Mouse (Mus musculus): ENCODE results near the gene Stk4. TPM values are rescaled to one million over a fixed set of nuclear protein-coding genes. Genes with fewer than 3 reads are reported as not detected.

Gene Stk4
- total RNA-seq, 2 experiments from 2014 or later, result 19.1 to 21.3 TPM

DNA sequence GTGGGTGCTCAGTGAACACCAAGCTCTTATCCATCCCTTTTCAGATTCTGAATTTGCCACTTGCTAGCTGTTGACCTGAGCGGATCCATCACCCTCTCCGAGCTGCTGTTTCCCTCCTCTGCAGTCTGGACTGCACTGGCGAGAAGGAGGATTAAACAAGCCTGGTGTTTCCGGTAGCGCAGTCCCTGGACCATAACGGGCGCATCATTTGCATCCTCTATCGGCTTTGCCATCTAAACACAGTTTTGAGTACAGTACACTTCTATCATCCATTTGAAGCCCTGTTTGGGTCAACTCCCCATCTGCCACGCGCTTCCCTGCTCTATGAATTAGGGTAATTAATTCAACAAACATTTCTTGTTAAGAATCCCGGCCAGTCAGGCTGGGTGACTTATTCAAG is 100.2 kb downstream of the Stk4 start:
- DNase-seq (ENCODE audit: low spot score in 2 of 2), result no peak

DNA sequence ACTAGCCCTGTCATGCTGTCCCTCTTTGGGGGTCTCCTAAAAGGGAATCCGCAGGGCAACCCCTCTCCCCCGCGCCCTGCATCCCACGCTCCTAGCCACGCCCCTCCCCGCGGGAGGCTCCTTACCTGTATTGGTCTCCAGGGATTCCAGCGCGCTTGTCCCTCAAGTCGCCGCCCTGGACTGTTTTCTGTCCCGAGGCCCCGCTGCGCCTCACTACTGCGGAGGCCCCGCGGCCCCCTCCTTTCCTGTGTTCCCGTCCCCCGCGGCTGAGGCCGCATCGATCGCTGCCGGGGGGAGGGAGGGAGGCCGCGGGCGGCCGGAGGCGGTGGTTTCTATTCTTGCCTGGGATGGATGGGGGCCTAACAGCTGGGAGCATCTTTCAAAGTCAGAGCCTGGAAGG is 100.8 kb downstream of the Stk4 start, which contains the start of gene Kcns1:
Gene Kcns1, minus strand, starts transcription at position 212 of the 400 bp plus-strand sequence.
- DNase-seq (ENCODE audit: low spot score in 2 of 2), result no peak

DNA sequence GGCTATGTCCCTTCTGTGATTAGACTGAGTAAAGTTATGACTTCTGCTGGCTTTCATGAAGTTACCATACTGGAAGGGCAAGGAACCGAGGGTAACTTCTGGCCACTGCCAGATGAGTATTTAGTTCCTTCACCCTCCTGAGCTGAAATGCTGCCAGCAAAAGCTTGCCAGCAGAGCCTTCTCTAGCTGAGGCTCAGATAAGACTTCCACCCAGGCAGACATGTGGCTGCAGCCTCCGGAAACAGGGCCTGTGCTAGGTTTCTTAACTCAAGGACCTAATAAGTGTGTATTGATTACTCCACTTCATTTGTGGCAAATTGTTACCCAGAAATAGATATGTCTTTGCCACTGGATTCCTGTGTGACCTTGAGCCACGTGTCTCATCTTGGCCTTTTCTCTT is 103.3 kb downstream of the Stk4 start:
- DNase-seq (ENCODE audit: low spot score in 2 of 2), result no peak

DNA sequence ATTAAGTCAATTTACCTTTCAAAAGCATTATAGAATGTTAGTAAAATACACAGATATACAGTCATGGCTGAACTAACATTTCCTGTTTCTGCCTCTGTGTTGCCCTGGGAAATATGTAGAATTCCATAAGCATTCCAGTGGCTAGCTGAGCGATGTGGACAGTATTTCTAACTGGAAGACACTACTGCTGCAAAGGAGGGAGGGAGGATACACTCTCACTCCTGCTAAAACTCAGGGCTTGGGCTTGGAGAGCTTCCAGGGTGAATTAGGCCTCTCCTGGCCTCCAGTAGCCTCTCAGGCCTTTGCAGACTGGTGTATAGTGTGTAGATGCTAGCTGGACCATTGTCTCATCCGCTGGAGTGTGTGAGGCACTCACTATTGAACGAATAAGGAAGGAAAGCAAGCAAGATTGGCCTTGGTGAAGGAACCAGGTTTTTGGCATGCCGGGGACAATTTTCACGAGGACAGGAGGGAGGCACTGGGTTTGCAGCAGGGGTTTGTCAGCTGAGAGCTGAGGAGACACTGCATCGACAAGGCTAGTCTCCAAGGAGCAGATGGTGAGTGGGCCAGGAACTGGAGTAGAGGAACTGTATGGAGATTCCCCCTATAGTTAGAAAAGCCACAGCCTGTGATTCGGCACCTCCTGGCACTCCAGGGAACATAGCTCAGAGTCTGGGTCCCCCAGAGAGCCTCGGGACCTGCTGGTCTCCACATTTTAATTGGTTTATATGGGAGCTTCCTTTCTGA is 104.7 kb downstream of the Stk4 start:
- DNase-seq (ENCODE audit: low spot score in 2 of 2), result no peak

DNA sequence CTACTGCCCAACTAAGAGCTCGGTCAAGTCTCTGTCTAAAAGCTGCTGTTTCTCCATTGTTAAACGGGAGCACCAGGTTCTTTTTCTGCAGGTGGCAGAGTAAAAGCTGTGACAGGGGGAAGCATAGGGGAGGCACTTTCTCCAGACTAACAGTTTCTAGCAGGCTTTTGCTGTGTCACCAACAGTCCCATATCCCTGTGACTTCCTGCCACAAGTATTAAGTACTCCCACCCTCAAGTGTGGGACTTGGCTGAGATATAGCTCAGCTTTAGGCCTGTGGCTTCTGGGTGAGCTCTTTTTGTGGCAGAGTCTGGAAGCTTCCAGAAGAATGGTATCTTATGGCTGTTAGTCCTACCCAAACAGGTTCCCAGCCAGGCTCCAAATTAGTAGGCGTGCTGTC is 105.7 kb downstream of the Stk4 start:
- no peak for DNase-seq (ENCODE audit: low spot score in 2 of 2)

DNA sequence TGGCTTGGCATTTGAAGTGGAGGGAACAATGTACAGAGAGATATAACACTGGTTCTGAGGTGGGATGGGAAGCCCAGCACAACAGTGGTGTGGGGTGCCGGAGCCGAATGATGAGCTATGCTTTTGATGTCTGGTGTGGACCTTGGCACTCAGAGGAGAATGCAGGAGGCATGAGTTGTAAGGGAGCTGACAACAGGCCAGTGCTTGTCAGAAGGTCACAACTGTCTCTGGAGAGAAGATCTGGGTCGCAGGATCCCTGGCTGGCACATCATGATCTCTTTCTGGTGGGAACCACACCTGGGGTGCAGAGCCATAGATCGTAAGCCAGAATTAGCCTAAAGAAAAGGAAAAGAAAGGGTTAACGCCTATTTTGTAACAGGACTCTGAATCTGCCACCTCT is 107.7 kb downstream of the Stk4 start:
- DNase-seq (ENCODE audit: low spot score in 2 of 2), result no peak

DNA sequence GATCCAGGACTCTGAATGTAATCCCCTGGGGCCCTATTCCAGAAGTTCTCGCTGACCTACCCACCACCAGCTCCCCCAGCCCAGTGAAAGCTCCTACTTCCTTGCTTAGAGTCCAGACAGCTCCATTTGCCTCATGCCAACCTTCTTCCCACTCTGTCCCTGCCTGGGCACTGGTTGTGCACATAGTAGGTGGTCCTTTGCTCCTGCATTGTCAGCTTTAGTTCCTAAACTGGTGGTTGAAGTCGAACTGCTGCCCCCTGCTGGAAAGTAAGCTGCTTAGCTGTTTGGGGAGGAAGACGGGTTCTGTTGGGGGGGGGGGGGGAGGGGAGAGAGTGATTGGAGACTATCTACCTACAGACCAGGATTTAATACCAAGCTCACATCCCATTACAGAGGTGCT is 110.0 kb downstream of the Stk4 start:
- no peak for DNase-seq (ENCODE audit: low spot score in 2 of 2)

DNA sequence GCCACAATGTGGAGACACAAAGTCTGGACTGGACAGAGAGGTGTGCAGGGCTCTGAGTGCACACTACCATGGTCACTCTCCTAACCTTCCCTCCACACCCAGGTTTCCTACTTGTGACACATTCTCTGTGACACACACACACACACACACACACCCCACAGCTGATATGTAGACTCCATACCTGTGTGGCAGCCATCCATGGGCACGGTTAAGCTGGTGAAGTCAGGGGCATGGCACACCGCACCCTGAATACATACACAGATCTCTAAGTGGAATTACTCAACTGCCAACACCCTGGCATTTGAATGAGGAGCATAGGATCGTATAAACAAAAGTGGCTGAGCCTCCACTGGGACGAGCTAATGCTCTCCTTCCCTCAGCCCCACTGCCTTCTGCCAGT is 110.6 kb downstream of the Stk4 start:
- DNase-seq (ENCODE audit: low spot score in 2 of 2), result no peak

DNA sequence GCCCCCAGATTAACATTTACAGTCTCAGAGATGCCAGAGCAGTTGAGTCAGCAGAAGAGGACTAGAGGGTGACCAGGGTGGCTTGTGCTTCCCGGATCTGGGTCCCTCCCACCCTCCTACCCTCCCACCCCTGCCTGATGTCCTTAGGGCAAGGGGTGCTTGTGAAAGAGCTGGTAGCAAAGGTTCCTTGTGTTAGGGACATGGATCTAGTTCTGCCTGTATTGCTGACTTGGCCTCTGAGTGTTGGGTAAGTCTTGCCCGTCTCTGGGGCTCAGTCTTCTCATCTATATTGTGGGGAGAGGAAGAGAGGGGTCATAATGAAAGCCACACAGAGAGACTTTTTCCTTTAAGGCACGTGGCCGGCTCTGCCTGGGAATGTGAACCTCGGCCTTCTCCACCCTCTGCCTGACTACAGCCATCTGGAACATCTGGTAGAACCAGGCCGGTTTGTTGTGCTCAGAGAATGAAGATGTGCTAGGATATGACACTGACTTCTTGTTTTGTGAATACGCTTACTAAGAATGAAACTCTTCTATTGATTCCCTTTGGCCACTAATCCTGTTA is 112.7 kb downstream of the Stk4 start, which contains the start of gene Wfdc5:
Gene Wfdc5, minus strand, starts transcription at position 51 of the 564 bp plus-strand sequence.
- DNase-seq (ENCODE audit: low spot score in 2 of 2), result no peak

DNA sequence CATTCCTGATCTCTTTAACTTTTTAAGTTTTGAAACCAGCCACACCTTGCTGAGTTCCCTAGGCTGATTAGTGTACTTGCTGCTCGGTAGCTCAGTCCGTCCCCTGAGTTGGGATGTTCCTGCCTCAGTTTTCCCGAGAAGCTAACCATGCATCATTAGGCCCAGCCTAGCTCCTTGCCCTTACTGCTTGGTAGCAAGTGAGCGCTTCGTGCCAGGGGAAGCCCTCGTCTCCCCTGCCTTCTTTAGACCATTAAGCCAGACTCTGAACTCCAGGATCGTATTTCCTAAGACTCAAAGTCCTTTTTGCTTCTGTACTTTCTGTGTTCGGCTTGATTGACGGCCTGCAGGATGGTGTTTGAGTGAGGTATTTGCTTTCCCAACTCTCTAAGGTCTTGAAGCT is 113.2 kb downstream of the Stk4 start:
- no peak for DNase-seq (ENCODE audit: low spot score in 2 of 2)

DNA sequence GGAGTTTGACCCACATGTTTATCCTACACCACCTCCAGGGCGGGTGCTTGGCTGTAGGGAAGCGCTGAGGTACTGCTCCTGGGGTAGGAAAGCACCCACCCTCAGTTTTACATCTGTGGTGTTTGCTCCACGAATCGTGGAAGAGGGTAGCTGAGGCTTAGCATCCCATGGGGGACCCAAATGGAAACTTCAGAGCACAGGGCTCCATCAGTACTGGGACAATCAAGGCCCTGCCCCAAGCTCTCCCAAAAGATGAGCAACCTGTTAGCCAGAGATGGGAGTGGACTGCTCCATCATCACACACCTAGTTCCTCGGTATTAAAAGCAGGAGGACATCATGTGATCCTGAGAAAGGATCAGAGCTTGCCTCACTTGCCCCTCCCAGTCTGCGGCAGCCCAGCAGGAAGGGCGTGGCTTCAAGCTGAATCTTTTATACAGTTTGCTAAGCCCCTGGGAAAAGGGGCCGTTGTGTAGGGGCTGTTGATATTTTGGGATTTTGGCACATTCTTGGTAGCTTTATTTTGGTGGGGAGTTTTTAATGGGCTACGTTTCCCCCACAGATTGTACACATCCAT is 114.1 kb downstream of the Stk4 start:
- DNase-seq (ENCODE audit: low spot score in 2 of 2), result no peak

DNA sequence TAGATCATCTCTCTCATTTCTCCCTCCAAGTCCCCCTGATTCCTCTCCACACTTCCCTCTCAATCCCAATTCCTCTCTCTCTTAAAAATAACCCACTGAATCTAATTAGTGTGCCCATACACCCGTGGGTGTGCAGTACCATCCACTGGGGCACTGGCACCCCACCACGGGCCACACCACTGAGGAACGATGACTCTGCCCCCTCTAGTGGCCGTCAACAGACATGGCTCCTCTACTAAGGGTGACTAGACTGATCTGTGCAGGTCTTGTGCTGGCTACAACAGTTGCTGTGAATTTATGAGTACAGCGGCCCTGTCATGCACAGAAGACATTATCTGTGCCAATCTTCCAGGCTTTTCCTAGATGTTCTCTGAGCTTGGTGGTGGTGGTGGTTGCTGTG is 118.6 kb downstream of the Stk4 start:
- DNase-seq (ENCODE audit: low spot score in 2 of 2), result no peak

DNA sequence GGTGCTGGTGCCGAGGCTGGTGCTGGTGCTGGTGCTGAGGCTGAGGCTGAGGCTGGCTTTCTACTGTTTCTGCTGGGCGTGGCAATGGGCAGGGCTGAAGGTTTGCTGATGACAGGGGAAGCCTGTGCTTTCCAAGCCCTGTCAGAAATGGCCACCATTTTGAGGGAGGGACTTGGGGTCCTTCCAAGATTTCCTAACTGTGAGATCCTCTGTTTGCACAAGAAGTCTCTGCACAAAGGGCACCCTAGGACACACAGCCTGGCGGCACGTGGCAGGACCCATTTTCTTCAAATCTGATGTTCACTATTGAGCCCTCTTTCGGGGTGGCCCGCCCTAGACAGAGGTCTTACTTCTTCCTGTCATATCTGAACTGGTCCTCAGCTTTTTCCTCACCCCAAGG is 120.5 kb downstream of the Stk4 start, which contains the start of gene Wfdc12:
Gene Wfdc12, minus strand, starts transcription at position 33 of the 400 bp plus-strand sequence.
- no peak for DNase-seq (ENCODE audit: low spot score in 2 of 2)

DNA sequence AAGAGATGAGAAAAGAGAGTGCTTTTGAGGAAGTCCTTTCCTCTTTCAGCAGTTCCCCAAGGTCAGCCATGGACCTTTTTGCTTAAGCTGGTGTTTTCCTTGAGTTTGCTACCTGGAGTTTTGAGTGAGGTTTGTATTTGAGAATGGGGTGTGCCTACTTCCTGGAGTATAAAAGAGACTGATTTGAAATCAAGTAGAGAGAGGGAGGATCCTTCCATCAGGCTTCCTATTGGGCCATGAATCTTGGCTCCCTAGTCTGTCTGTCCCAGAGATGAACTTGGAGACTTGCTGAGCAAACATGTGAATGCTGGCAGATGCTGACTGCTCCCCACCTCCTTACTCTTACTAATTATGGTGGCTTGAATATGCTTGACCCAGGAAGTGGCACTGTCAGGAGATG is 122.2 kb downstream of the Stk4 start:
- DNase-seq (ENCODE audit: low spot score in 2 of 2), result no peak

DNA sequence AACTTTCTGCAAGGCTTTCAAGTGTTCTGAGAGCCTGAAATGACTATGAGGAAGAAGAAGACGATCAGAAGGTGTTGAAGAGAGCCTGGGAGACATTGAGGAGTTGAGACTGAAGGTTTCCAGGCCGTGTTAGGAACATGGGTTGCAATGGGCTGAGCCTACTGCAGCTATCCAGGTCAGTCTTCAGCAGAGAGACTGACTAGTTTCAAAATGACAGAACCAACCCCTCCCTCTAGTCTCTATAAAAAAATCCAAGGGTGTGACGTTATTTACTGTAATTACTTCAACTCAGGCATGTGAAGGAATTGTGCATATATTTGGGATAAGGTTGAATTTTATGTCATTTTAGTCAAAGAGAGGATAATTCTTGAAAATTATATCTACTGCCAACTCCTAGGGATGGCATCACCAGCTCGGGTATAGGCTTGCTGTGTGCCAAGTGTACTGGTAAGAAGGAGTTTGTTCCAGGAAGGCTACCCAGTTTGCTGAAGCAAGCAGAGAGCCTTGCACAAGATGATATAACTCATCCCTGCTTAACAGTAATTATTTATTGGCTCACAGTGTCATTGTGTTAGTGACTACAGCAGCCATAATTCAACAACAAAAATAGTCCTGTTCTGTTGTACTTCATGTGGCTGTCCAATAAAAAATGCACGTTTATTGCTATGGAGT is 125.0 kb downstream of the Stk4 start:
- no peak for DNase-seq (ENCODE audit: low spot score in 2 of 2)

DNA sequence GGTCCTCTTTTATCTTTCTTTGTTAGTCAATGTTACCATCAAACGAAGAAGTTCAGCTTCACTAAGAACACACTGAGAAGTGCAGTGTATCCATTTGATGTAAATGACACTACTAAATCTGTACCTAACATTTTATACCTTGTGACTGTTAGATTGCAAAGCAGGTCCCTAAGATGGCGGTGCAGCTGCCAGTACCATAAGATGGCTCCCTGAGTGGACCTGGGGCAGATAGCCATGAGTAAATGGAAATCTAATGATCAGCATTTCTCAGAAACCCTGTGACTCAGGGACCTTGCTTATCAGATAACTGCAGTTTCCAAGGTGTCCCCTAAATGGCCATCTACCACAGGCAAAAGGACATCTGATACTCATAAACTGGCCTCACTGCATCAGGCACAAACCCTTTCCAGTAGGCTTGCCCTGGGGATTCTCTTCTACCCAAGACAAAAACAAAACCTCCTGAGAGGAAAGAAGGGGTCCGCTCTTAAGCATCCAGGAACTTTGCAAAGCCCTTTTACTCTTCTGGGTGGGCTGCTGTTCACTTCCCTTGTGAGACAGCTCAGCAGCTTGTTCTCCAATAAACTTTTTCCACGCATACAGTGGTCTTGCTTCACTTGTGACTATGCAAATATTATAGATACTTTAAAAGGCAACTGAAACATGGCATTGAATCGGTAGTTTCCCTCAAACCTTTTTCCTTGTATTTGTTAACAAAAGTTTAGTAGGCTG is 126.0 kb downstream of the Stk4 start:
- DNase-seq (ENCODE audit: low spot score in 2 of 2), result no peak

DNA sequence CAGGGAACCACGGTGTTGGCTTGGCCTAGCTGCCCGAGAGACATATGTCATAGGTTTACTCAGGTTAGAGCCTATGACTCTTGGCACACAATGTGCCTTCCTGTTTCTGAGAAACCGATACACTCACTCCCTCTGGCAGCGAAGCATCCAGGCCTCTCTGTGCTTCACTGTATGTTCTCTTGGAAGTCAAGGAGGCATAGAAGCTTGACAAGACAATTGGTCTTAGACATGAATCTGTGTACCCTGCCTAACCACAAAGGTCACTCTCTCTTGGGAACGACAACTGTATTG is 126.5 kb downstream of the Stk4 start:
- no peak for DNase-seq (ENCODE audit: low spot score in 2 of 2)

DNA sequence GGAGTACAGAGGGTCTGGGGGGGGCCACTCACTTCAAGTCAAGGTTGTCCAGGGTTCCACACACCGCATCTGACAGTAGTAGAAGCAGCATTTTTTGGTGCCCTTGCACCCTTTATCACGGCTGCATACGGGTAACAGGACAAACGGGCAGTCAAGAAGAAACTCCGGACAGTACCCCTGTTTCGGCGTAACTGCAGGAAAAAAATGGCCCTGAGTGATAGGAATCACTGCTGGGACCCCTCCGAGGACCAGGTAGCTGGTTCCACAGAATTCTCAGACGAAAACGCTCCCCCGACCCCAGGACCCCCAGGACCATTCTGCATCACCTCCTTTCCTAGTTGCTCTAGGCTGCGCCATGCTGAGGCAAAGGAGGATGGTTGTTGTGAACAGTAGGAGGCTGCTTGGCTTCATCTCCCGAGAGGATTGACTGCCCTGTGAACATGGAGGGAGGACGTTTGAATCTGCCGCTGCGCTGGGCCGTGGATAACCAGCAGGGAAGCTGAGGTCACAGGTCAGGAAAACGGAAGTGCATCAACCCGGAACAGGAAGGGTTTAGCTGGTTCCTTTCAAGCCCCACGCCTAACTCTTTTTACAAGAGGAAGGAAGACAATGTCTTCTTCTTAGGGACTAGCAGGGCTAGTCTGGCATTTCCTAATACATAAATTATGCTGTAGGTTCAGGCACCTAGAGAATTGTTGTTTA is 129.7 kb downstream of the Stk4 start, which contains the start of gene Wfdc15a:
Gene Wfdc15a, minus strand, starts transcription at position 505 of the 702 bp plus-strand sequence.
- DNase-seq (ENCODE audit: low spot score in 2 of 2), result no peak
